Mouse (Mus musculus) activated CD4-positive, CD25-positive, alpha-beta regulatory T cell (primary cell): ENCODE measurements around the gene Tmem119. TPM values are rescaled to one million over a fixed set of nuclear protein-coding genes. Genes with fewer than 3 reads are reported as not detected.

Source experiments
- polyA plus RNA-seq, 2 experiments: library from polyadenylated mRNA; unstranded; fragments of 100-300 nt; shearing (Covaris generic); gene quantifications; one replicate each; pipeline ENCODE4 v1.2.1; 2017

The Tmem119 gene
- polyA plus RNA-seq, result not detected

DNA sequence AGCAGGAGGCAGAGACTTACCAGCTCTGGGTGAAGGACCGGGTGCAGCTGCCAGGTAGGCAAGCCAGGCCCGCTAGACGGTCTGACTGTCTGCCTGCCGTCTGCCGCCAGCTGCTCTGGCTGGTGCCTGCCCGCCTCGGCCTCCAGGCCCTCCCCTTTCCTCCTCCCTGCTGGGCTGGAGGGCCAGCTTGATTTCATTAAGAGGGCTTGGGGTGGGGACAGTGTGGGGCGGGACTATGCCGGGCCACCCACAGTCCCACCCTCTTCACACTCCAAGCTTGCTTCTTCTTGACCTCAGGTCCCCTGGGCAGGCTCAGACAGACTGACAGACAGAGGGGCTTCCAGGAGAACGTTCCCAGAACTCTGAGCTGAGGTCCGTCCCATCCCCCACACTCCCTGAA is at the start of gene Tmem119:
Gene Tmem119, minus strand, starts transcription at position 237 of the 400 bp plus-strand sequence.

GRCm38 (mm10) chr5:113832490-113832901 is 32.2 kb upstream of the Tmem119 start, which contains the start of gene Selplg:
TSS of gene Selplg (minus strand) at chr5:113832644.

GRCm38 (mm10) chr5:113772450-113772895 is 27.8 kb downstream of the Tmem119 start, which contains the start of the genes Sart3 and Iscu:
TSS of gene Sart3 (minus strand) at chr5:113772510.
TSS of gene Iscu (plus strand) at chr5:113772748.

Other genes starting within 250 kb of the Tmem119 start
- gene Cmklr1, start 150.1 kb downstream of the Tmem119 start, polyA plus RNA-seq, result under 1 TPM in 1 of 2 experiments, not detected in 1; 0.32 TPM
- gene 1700069L16Rik, start 75.7 kb downstream of the Tmem119 start, polyA plus RNA-seq, result not detected
- gene Ficd, start 64.7 kb downstream of the Tmem119 start, polyA plus RNA-seq, result 1 to 10 TPM; 5.5 to 9.2 TPM
- 10 to 100 TPM; 38.9 to 58.1 TPM for gene Sart3, start 28.0 kb downstream of the Tmem119 start, polyA plus RNA-seq
- 100 to 1,000 TPM in 1 of 2 experiments, 10 to 100 TPM in 1; 97.8 to 124 TPM for gene Iscu, start 27.8 kb downstream of the Tmem119 start, polyA plus RNA-seq
- gene Selplg, start 32.1 kb upstream of the Tmem119 start, polyA plus RNA-seq, result 1,000 to 10,000 TPM in 1 of 2 experiments, 100 to 1,000 TPM in 1; 978 to 1,461 TPM
- 10 to 100 TPM; 84.3 to 89.2 TPM for gene Coro1c, start 108.2 kb upstream of the Tmem119 start, polyA plus RNA-seq
- gene Ssh1, start 193.4 kb upstream of the Tmem119 start, polyA plus RNA-seq, result 10 to 100 TPM; 31.8 to 42.4 TPM
- gene Dao, start 203.2 kb upstream of the Tmem119 start, polyA plus RNA-seq, result 1 to 10 TPM in 1 of 2 experiments, under 1 TPM in 1; 0.42 to 1.1 TPM